Mouse (Mus musculus) cerebellum, adult 11-12 months (tissue): ENCODE measurements around the gene Zfp36l2.

Experiments
- DNase-seq: peaks from one replicate; pipeline ENCODE4 v3.0.0; 2022

Zfp36l2 gene

DNA sequence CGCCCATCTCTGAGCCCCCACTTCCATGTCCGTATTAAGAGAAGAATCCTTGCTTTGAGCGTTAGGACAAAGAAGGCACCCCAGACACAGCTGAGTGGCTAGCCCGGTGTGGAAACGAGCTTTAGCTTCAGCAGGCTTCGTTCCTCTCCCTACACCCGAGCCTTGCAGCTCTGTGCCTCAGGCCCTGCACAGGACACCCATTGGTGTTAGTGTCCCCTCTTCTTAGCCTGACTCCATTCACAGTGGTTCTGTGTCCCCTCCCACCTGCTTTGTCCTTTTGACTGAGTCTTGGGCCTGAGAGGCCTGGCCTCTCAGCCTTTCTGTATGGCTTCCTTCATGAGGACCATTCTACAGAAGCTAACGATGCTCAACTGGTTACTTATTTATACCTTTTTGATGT lies 37.5 kb downstream of the Zfp36l2 start:
- DNase-seq = no peak

DNA sequence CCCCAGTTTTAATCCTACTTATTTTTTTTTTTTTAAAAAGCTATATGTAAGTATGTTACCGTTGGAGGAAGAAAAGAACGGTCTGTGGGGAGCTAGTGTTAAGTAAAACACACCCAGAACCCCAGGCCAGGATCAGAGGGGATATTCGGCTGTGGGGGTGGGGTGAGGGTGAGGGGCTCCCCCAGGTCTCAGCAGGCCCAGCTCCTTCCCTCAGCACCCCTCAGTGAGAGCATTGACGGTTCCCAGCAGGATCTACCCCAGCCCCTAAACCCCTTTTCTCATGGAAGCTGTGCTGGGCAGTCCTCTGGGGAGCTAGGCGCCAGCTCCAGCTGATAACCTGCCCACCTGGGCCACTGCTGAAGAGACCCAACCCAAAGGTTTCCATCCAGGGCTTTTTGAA lies 38.2 kb downstream of the Zfp36l2 start:
- DNase-seq = no peak

DNA sequence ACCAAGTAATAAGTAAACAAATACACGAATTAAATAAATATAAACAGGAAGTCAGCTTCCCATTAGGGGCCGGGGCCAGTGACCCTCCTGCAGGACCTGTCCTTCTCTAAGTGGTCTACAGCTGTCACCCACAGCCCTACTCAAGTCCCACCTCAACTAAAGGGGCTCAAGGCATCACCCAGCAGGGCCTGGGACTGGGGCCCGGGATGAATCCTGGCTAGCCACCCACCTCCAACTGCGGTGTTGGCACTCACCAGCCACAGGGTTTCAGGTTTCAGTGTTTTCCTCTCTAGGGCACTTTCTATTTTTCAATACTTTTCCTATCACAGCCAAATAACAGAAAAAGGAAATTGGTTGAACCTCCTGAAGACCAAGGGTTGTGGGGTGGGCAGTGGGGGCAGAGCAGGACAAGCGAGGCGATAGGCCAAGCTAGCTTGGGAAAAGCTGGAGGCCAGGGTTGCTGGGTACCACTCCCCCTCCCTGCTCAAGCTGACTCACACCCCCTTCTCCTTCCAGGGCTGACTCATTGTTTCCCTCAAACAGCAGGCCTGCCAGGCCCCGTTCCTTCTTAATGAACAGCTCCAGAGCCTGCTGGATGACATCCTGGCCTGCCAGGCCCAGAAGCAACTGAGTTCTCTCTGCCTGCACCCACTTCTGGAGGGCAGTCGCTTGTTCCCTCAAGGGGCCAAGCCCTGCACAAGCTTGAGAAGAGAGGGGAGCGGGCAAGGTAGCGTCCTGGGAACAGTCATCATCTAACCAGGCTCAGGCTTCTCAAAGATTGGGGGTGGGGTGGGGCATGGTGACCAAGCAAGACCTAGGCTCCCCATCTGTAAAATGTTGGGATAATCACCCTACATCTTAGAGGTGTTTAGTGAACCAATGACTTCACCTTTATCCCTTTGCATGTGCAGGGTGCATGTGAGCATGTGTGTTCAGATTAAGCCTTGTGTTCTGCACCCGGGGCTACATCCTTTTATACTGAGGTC lies 39.0 kb downstream of the Zfp36l2 start:
- peak; percentile 71 for DNase-seq

DNA sequence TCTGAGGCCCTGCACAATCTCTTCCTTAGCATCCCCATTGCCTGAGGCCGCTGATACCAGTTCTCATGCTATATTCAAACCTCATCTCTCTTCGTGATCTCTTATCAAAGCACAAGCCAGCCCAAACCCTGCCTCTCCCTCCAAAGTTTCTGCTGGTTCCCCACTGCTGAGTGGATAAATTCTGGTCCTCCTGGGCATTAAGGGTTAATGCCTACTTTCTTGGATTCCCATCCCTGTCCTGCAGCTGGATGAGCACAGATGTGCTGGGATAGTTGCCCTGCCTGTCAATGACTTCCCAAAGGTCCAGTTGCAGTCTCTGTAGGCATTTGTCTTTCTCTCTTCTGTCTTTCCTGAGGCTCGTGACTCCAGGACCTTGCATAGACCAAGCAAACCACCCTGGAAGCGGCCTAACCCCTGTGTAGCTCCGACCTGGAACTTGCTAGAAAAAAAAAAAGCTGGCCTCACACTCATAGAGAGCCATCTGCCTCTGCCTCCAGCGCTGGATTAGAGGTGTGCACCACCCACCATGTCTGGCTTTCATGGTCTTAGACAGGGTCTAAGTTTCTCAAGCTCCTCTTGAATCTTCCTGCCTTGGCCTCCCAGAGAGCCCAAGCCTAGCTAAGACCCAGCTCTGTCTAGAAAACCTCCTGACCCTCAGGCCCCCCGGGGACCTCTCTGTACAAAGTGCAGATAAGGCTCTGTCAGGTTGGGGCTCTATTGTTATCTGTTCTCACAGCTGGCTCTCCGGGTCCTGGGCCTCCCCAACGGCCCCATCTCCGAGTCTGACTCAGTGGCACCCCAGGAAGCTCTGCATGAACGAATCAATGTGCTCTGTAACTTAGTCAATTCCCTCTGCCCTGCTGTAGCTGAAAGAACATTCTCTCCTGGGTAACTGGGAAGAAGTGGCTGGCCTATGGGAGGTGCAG lies 40.3 kb downstream of the Zfp36l2 start:
- no peak for DNase-seq

GRCm38 (mm10) chr17:84146458-84147182 lies 41.1 kb downstream of the Zfp36l2 start:
- no peak for DNase-seq

- DNase-seq = no peak
Measured at GRCm38 (mm10) chr17:84145826-84146287, 41.9 kb downstream of the Zfp36l2 start.

DNA sequence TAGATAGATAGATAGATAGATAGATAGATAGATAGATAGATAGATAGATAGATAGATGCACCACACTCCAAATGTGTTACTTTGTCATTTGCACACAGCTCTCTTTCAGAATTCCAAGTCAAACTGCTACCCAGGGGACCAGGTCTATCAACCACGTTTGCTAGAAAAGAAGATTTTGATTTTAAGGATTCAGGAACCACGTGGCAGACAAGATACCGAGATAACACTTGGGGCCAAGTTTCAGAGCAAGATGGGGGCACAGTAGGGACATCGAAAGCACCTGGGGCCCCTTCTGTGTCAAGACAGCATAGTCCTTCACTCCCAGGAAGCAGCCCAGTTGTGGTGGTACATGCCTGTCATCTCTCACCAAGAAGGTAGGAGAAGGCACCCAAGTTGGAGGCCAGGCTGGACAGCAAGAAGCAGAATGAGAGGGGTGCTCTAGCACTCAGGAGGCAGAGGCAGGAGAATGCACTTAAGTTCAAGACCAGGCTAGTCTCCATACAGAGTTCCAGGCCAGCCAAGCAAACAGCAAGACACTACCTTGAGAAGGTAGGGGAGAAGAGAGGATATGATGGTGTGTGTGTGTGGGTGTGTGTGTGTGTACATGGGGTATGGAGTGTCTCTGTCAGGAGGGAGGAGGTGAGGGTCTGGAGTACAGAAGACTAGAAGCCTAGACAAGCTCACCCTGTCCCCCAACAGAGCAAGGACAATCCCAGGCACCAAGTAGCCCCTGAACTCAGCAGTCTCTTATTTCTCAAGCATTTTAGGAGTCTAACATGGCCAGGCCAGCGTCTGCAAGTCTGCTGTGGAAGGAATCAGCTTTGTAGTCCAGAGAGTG lies 42.8 kb downstream of the Zfp36l2 start:
- DNase-seq = no peak

DNA sequence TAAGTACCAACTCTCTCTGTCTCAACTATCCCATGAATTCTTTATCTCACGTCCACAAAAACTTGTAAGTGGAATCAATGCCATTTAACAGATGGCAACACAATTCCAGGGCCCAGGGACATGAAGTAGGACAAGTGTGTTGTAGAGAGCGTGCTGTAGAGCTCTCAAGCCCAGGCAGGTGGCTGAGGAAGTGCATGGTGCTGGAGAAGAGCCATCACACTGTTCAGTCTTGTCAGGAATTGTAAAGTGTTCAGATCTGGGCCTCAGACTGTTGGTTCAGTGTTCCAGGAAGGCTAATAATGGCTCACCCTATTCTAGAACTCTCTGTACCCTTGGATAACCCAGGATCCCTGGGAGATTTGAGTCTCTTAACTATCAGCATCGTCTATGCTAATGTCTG lies 43.6 kb downstream of the Zfp36l2 start:
- DNase-seq = no peak

- no peak for DNase-seq
Measured at GRCm38 (mm10) chr17:84143219-84143844, 44.4 kb downstream of the Zfp36l2 start.

DNA sequence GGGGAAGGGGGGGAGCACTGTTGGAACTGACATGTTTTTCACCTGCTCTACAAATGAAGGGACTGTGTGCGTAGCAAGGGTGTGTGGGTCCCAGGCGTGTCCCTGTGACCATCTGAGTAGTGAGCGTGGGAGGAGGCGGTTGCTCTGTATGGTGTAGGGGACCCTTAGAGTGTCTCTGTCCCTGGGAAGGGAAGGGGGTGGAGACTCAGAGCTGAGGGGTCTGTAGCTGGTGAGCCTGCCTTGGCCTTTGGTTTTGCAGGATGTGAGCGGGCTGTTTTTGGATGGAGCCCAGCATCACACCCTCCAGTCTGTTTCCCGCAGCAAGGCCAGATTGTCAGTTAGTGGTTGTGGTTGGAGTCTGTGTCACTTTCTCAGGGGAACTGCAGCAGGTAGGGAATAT lies 46.1 kb downstream of the Zfp36l2 start:
- no peak for DNase-seq

DNA sequence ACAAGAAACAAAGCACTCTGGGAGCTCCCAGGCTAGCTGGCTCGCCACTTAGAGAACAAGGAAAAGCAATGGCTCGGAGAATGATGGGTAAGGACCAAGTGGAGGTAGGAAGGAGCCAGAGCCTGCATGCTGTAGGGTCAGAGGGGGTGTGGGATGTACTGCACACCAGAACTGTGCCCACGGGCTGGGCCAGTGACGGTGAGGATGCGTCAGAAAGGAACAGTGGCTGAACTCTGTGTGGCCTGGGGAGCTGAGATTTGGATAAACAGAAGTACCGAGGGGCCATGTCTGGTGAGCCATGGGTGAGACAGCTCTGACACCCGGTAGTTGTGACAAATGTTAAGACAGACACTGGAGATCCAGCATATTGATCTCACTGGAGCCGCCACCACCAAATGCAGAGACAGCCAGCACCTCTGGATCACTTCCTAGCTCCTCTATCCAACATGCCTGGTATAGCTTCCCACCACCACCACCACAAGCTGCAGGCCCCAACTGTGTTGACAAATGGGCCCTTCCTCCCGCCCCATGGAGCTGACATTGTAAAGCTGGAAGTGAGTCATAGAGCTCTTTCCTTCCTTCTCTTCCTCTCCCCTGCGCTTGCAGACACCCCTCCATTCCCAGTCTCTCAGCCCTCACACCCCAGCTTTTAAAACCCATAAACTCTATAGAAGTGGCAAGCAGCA lies 46.8 kb downstream of the Zfp36l2 start:
- no peak for DNase-seq

DNA sequence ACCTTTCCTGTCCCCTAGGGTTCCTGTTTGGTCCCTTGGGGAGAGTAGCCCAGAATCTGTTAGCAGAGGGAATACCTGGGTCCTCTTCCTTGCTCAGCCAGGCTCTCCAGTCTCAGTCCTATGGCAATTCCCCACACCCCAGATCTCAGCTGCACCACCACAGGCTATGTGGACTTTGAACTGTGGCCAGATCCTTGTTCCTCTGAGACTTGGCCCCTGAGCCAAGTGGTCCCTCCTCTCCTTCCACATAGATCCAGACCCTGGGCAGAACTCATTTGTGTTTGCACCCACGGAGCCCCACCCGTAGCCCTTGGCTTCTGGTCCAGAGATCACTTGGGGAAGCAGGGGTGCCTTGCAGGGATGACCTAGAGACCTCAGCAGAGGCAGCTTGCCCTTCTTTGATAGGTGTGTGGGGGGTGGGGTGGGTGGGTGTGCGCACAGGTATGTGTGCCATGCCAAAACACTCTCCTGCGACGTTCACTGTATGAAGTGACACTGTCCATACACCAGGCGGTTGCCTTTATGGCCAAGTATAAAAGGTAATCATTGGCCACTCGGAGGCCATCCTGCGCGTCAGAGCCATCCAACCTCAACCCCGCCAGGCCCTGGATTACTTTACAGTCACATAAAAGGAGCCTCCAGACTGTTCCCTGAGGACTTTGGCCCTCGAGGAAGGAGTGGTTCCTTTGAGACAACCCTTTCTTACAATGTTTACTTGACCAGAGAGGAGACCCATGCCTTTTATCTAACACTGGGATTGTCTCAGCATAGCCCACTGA lies 50.2 kb downstream of the Zfp36l2 start:
- no peak for DNase-seq

DNA sequence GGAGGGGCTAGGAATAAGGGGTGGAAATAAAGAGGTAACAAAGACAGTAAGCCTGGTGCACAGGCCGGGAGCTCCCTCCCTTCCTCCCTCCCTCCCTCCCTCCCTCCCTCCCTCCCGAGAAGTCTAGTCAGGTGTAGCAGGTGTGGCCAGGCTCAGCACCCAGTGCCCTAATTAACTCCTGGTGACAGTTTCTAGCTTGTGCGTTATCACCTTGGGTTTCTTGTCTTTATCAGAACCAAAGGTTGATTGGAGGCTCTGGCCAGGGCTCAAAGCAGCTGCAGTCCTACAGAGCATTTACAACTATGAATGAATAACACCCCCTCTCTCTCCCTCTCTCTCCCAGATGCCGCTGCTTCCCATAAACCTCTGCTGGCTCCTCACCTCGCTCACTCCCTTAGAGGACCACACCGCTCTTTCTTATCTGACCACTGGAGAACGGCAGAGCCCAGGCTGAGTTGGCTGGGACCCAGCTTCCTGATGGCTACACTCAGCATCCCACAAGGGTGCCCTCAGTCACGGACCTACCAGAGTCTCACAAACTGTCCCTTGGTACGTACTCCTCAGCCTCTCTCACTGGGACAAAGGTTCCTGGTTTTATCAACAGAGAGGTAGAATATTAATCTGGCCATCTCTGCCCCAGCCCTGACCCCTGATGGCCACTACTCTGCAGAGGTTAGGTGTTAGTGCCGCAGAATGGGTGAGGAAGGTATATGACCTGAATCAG lies 50.9 kb downstream of the Zfp36l2 start:
- no peak for DNase-seq

DNA sequence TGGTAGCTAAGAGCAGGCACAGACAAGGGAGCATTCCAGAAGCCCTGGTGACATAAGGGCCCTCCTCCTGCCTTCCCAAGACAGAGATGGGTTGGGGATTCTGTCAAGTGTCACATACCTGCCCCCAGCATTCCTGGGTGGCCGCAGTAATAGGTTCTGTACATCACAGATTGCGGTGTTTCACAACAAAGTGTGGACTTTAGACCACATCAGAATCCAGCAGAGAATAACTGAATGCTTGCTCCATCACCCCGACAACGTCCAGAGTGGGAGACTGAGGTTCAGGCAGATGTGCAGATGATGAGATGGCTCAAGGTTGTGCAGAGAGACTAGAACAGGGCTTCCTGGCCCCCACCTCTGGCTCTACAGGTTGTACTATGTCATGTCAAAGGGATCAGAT lies 51.5 kb downstream of the Zfp36l2 start:
- no peak for DNase-seq

DNA sequence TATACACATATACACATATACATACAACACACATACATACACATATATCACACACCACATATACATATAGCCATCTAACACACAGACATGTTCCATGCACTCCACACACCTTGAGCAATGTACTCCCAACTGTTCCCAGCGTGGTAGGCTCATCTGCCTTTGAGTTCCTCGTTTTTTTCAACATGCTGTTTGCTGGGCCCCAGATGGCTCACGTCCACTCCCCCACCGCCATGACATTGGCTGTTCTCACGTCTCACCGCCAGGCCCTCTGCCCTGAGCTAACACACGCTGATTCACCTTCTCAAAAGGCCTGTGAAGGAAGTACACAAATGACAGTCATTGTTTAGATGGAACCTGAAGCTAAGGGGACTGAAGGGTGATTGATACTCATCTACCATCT lies 52.5 kb downstream of the Zfp36l2 start:
- DNase-seq = no peak
